Mouse (Mus musculus) embryonic facial prominence, embryonic 11.5 days (tissue): Measurements from ENCODE around the gene B4galnt1. TPM values are rescaled to one million over a fixed set of nuclear protein-coding genes. Genes with fewer than 3 reads are reported as not detected.

Source experiments
- ATAC-seq: fragments of 200-750 bp; cut with Nextera tagmentation; replicated peaks from 2 replicates; pipeline ENCODE4 v1.8.0; 2017; ENCODE audit warnings: low read depth; ENCODE audit not compliant: insufficient number of reproducible peaks, low FRiP score, low TSS enrichment
- DNase-seq: peaks from one replicate; pipeline ENCODE4 v3.0.0-alpha.2; 2015; ENCODE audit warnings: low spot score
- H3K27ac ChIP-seq: fragments of 300-500 bp; sonication (generic); replicated peaks from 2 replicates; pipeline ENCODE4 v1.5.1; 2014; ENCODE audit warnings: mild to moderate bottlenecking, low read depth, low read length, control low read depth
- H3K27me3 ChIP-seq: fragments of 300-500 bp; sonication (generic); 2 replicates; pipeline ENCODE4 v1.6.1; 2014; ENCODE audit warnings: mild to moderate bottlenecking, low read length, moderate library complexity, mixed read lengths; ENCODE audit not compliant: control insufficient read depth, insufficient read depth
- H3K36me3 ChIP-seq: fragments of 300-500 bp; sonication (generic); replicated peaks from 2 replicates; pipeline ENCODE4 v1.6.1; 2014; ENCODE audit warnings: low read depth, mild to moderate bottlenecking, low read length, moderate library complexity, mixed read lengths; ENCODE audit not compliant: control insufficient read depth, insufficient read depth
- H3K4me1 ChIP-seq: fragments of 300-500 bp; sonication (generic); 2 replicates; pipeline ENCODE4 v1.6.1; 2014; ENCODE audit warnings: low read length, mixed read lengths; ENCODE audit not compliant: control insufficient read depth, insufficient read depth
- H3K4me2 ChIP-seq: fragments of 300-500 bp; sonication (generic); 2 replicates; pipeline ENCODE4 v1.6.1; 2014; ENCODE audit warnings: low read depth, mild to moderate bottlenecking, control low read depth, low read length, moderate library complexity
- H3K4me3 ChIP-seq: fragments of 300-500 bp; sonication (generic); 2 replicates; pipeline ENCODE4 v1.5.1; 2014; ENCODE audit warnings: low read depth, low read length, control low read depth
- H3K9ac ChIP-seq: fragments of 300-500 bp; sonication (generic); replicated peaks from 2 replicates; pipeline ENCODE4 v1.6.1; 2014; ENCODE audit warnings: mild to moderate bottlenecking, control low read depth, low read length
- H3K9me3 ChIP-seq: fragments of 300-500 bp; sonication (generic); replicated peaks from 2 replicates; pipeline ENCODE4 v1.6.1; 2016; ENCODE audit warnings: mild to moderate bottlenecking, low read length, inconsistent platforms, mixed read lengths; ENCODE audit not compliant: control insufficient read depth
- WGBS: fragments of 180-500 bp; shearing (Covaris S2); extraction: QIAGEN DNeasy Blood & Tissue Kit; methylation state at CpG from one replicate; pipeline ENCODE4 v1.1.7; 2014; 5-methylcytosine and 5-hydroxymethylcytosine counted together
- polyA plus RNA-seq: library from polyadenylated mRNA; unstranded; fragments of >200 nt; fragmentation: Nextera tagmentation; extraction: Ambion mirVana; gene quantifications from 2 replicates; pipeline ENCODE4 v1.2.1, GENCODE M21; 2014

Gene B4galnt1
- polyA plus RNA-seq, 1 experiment from 2014 or later: 4.9 TPM

- H3K27ac ChIP-seq: no peak overlapping the region
- H3K36me3 ChIP-seq: no peaks in the 10 kb centered on the region
- H3K4me2 ChIP-seq: peak overlapping the region; percentile 100
- H3K9ac ChIP-seq: peak overlapping the region; percentile 72
- under 1% methylated on average over 56 of the region's 56 CpGs for WGBS
- ATAC-seq (peak; percentile 39), DNase-seq (peak; percentile 48)
- H3K4me1 ChIP-seq: no peaks in the 10 kb centered on the region; the same call in 1 of the 2 replicates
- H3K27me3 ChIP-seq: peaks cover 47% of the 10 kb centered on the region
- no peaks in the 10 kb centered on the region for H3K9me3 ChIP-seq
- H3K4me3 ChIP-seq: peak overlapping the region; percentile 55
These were observed 804 bp downstream of the B4galnt1 start for GRCm38 (mm10) chr10:127165654-127166403.

GRCm38 (mm10) chr10:127166404-127166715, 1.3 kb downstream of the B4galnt1 start:
- Histone ChIP-seq H3K27ac (no peak overlapping the region), H3K9me3 (no peaks in the 10 kb centered on the region), H3K4me3 (peak overlapping the region; percentile 55), H3K27me3 (peaks cover 47% of the 10 kb centered on the region), H3K4me1 (no peaks in the 10 kb centered on the region; the same call in 1 of the 2 replicates), H3K36me3 (no peaks in the 10 kb centered on the region), H3K4me2 (peak overlapping the region; percentile 100), H3K9ac (peak overlapping the region; percentile 72; the same call in 1 of the 2 replicates)
- under 1% methylated on average over 11 of the region's 11 CpGs for WGBS
- no peak for DNase-seq
- no peak for ATAC-seq

- Histone ChIP-seq H3K4me2 (peak overlapping the region; percentile 100; the same call in 1 of the 2 replicates), H3K4me3 (0 out of 2 replicates have a peak overlapping the region, but pooled peaks have one; percentile 55), H3K4me1 (no peaks in the 10 kb centered on the region; the same call in 1 of the 2 replicates), H3K36me3 (no peaks in the 10 kb centered on the region), H3K27ac (no peak overlapping the region), H3K9me3 (no peaks in the 10 kb centered on the region), H3K9ac (no peak overlapping the region), H3K27me3 (peaks cover 49% of the 10 kb centered on the region)
- ATAC-seq (no peak), DNase-seq (no peak)
- WGBS: 19% methylated on average over 15 of the region's 15 CpGs
These were observed 2.0 kb downstream of the B4galnt1 start for GRCm38 (mm10) chr10:127166771-127167613.

GRCm38 (mm10) chr10:127167614-127168192, 2.7 kb downstream of the B4galnt1 start:
- ATAC-seq: no peak
- no peaks in the 10 kb centered on the region; the same call in 1 of the 2 replicates for H3K4me1 ChIP-seq
- WGBS: 23% methylated on average over 10 of the region's 10 CpGs
- H3K4me3 ChIP-seq: no peak overlapping the region
- H3K27ac ChIP-seq: no peak overlapping the region
- H3K4me2 ChIP-seq: no peak overlapping the region
- no peaks in the 10 kb centered on the region for H3K36me3 ChIP-seq
- H3K27me3 ChIP-seq: peaks cover 49% of the 10 kb centered on the region
- H3K9ac ChIP-seq: no peak overlapping the region
- no peaks in the 10 kb centered on the region for H3K9me3 ChIP-seq
- no peak for DNase-seq

GRCm38 (mm10) chr10:127170002-127170401, 5.0 kb downstream of the B4galnt1 start:
- Histone ChIP-seq H3K27me3 (peaks cover 48% of the 10 kb centered on the region), H3K4me1 (no peaks in the 10 kb centered on the region; the same call in 1 of the 2 replicates), H3K9ac (no peak overlapping the region), H3K36me3 (no peaks in the 10 kb centered on the region), H3K4me2 (peak overlapping the region; percentile 52), H3K4me3 (peak overlapping the region; percentile 30; the same call in 1 of the 2 replicates), H3K27ac (no peak overlapping the region), H3K9me3 (no peaks in the 10 kb centered on the region)
- WGBS: under 1% methylated on average over 22 of the region's 22 CpGs
- DNase-seq: peak; percentile 68
- ATAC-seq: no peak

- WGBS: under 1% methylated on average over 29 of the region's 29 CpGs
- Histone ChIP-seq H3K36me3 (no peaks in the 10 kb centered on the region), H3K9me3 (no peaks in the 10 kb centered on the region), H3K4me3 (peak overlapping the region; percentile 30), H3K27ac (no peak overlapping the region), H3K27me3 (peaks cover 40% of the 10 kb centered on the region), H3K4me1 (no peaks in the 10 kb centered on the region; the same call in 1 of the 2 replicates), H3K4me2 (peak overlapping the region; percentile 52), H3K9ac (peak overlapping the region; percentile 15; the same call in 1 of the 2 replicates)
- ATAC-seq: peak; percentile 52
- peak; percentile 82 for DNase-seq
These were observed 5.8 kb downstream of the B4galnt1 start for GRCm38 (mm10) chr10:127170837-127171272.

- H3K4me3 ChIP-seq: no peak overlapping the region
These were observed 6.7 kb downstream of the B4galnt1 start for GRCm38 (mm10) chr10:127171631-127172200.

More at GRCm38 (mm10) chr10:127171631-127172200, 6.7 kb downstream of the B4galnt1 start:
- Histone ChIP-seq H3K9ac (no peak overlapping the region), H3K27ac (no peak overlapping the region), H3K36me3 (no peaks in the 10 kb centered on the region), H3K4me2 (no peak overlapping the region), H3K9me3 (no peaks in the 10 kb centered on the region), H3K4me1 (no peaks in the 10 kb centered on the region), H3K27me3 (peaks cover 33% of the 10 kb centered on the region)
- WGBS: 84% methylated on average over 15 of the region's 15 CpGs
- ATAC-seq (no peak), DNase-seq (no peak)
